Mouse (Mus musculus): ENCODE measurements at regions not wholly inside any gene's neighbourhood (a gene's known extent, or its start where the extent isn't known, plus 50 kb on each side); places are given as distances from the start of the nearest gene placed in this dataset.

GRCm38 (mm10) chr1:51660531-51660930, 182.3 kb upstream of the Nabp1 start:
- 93% methylated on average over 1 of the region's 1 CpGs for WGBS
- Histone ChIP-seq H3K36me3 (ENCODE audit: control insufficient read depth, insufficient read depth, low read length) (no peaks in the 10 kb centered on the region), H3K27ac (ENCODE audit: low read depth, low read length) (no peak overlapping the region), H3K4me2 (ENCODE audit: low read length) (no peak overlapping the region), H3K4me1 (ENCODE audit: control insufficient read depth, insufficient read depth, low read length) (no peaks in the 10 kb centered on the region), H3K4me3 (ENCODE audit: low read depth, low read length) (no peak overlapping the region), H3K9ac (ENCODE audit: low read length) (no peak overlapping the region), H3K27me3 (replicated peaks; ENCODE audit: control insufficient read depth, insufficient read depth, low read length) (no peaks in the 10 kb centered on the region), H3K9me3 (replicated peaks; ENCODE audit: control insufficient read depth, low read length) (no peaks in the 10 kb centered on the region)
- ATAC-seq (no peak), DNase-seq (ENCODE audit: low spot score) (no peak)

- no peak overlapping the region for H3K4me3 ChIP-seq (ENCODE audit: low read depth, low read length)
- H3K27me3 ChIP-seq (replicated peaks; ENCODE audit: control insufficient read depth, insufficient read depth, low read length) = no peaks in the 10 kb centered on the region
- no peak overlapping the region for H3K27ac ChIP-seq (ENCODE audit: low read depth, low read length)
- DNase-seq (ENCODE audit: low spot score) = no peak
- ATAC-seq = no peak
- H3K4me2 ChIP-seq (ENCODE audit: low read length) = no peak overlapping the region
- H3K9me3 ChIP-seq (replicated peaks; ENCODE audit: control insufficient read depth, low read length) = no peaks in the 10 kb centered on the region
- WGBS = 89% methylated on average over 4 of the region's 4 CpGs
- H3K9ac ChIP-seq (ENCODE audit: low read length) = no peak overlapping the region
- H3K36me3 ChIP-seq (ENCODE audit: control insufficient read depth, insufficient read depth, low read length) = no peaks in the 10 kb centered on the region
- no peaks in the 10 kb centered on the region for H3K4me1 ChIP-seq (ENCODE audit: control insufficient read depth, insufficient read depth, low read length)
Observed at GRCm38 (mm10) chr1:51657203-51657602, 179.0 kb upstream of the Nabp1 start.

- no peak overlapping the region for H3K9ac ChIP-seq (ENCODE audit: low read length)
- ATAC-seq = peak; percentile 89
- H3K4me3 ChIP-seq (ENCODE audit: low read depth, low read length) = no peak overlapping the region
- no peak for DNase-seq (ENCODE audit: low spot score)
- peak overlapping the region; percentile 88 for H3K27ac ChIP-seq (ENCODE audit: low read depth, low read length)
- H3K9me3 ChIP-seq (replicated peaks; ENCODE audit: control insufficient read depth, low read length) = no peaks in the 10 kb centered on the region
- 3% methylated on average over 3 of the region's 3 CpGs for WGBS
- H3K27me3 ChIP-seq (replicated peaks; ENCODE audit: control insufficient read depth, insufficient read depth, low read length) = no peaks in the 10 kb centered on the region
- peak overlapping the region; percentile 14; the same call in 1 of the 2 replicates for H3K4me2 ChIP-seq (ENCODE audit: low read length)
- H3K4me1 ChIP-seq (ENCODE audit: control insufficient read depth, insufficient read depth, low read length) = peaks cover 22% of the 10 kb centered on the region
- no peaks in the 10 kb centered on the region for H3K36me3 ChIP-seq (ENCODE audit: control insufficient read depth, insufficient read depth, low read length)
Observed at GRCm38 (mm10) chr1:51650653-51650995, 172.4 kb upstream of the Nabp1 start.

- peak; percentile 96 for DNase-seq (ENCODE audit: low spot score)
- 3% methylated on average over 4 of the region's 4 CpGs for WGBS
Observed at GRCm38 (mm10) chr1:51649963-51650652, 171.9 kb upstream of the Nabp1 start.

GRCm38 (mm10) chr1:51647955-51648354, 169.7 kb upstream of the Nabp1 start:
- Histone ChIP-seq H3K27me3 (replicated peaks; ENCODE audit: control insufficient read depth, insufficient read depth, low read length) (no peaks in the 10 kb centered on the region), H3K36me3 (ENCODE audit: control insufficient read depth, insufficient read depth, low read length) (no peaks in the 10 kb centered on the region), H3K4me2 (ENCODE audit: low read length) (no peak overlapping the region), H3K4me1 (ENCODE audit: control insufficient read depth, insufficient read depth, low read length) (peaks cover 26% of the 10 kb centered on the region), H3K9ac (ENCODE audit: low read length) (no peak overlapping the region), H3K9me3 (replicated peaks; ENCODE audit: control insufficient read depth, low read length) (no peaks in the 10 kb centered on the region), H3K4me3 (ENCODE audit: low read depth, low read length) (no peak overlapping the region), H3K27ac (ENCODE audit: low read depth, low read length) (no peak overlapping the region)
- no peak for ATAC-seq
- no peak for DNase-seq (ENCODE audit: low spot score)
- WGBS = 97% methylated on average over 2 of the region's 2 CpGs

More at GRCm38 (mm10) chr1:51649963-51650652, 171.9 kb upstream of the Nabp1 start:
- Histone ChIP-seq H3K4me1 (ENCODE audit: control insufficient read depth, insufficient read depth, low read length) (peaks cover 22% of the 10 kb centered on the region), H3K4me2 (ENCODE audit: low read length) (peak overlapping the region; percentile 14; the same call in 1 of the 2 replicates), H3K36me3 (ENCODE audit: control insufficient read depth, insufficient read depth, low read length) (no peaks in the 10 kb centered on the region), H3K27ac (ENCODE audit: low read depth, low read length) (peak overlapping the region; percentile 88), H3K9me3 (replicated peaks; ENCODE audit: control insufficient read depth, low read length) (no peaks in the 10 kb centered on the region), H3K27me3 (replicated peaks; ENCODE audit: control insufficient read depth, insufficient read depth, low read length) (no peaks in the 10 kb centered on the region), H3K9ac (ENCODE audit: low read length) (no peak overlapping the region), H3K4me3 (ENCODE audit: low read depth, low read length) (no peak overlapping the region)
- peak; percentile 97 for ATAC-seq

GRCm38 (mm10) chr1:51644399-51644798, 166.2 kb upstream of the Nabp1 start:
- Histone ChIP-seq H3K9ac (ENCODE audit: low read length) (no peak overlapping the region), H3K27ac (ENCODE audit: low read depth, low read length) (no peak overlapping the region), H3K4me2 (ENCODE audit: low read length) (no peak overlapping the region), H3K36me3 (ENCODE audit: control insufficient read depth, insufficient read depth, low read length) (no peaks in the 10 kb centered on the region), H3K4me3 (ENCODE audit: low read depth, low read length) (no peak overlapping the region), H3K27me3 (replicated peaks; ENCODE audit: control insufficient read depth, insufficient read depth, low read length) (no peaks in the 10 kb centered on the region), H3K4me1 (ENCODE audit: control insufficient read depth, insufficient read depth, low read length) (peaks cover 14% of the 10 kb centered on the region), H3K9me3 (replicated peaks; ENCODE audit: control insufficient read depth, low read length) (no peaks in the 10 kb centered on the region)
- DNase-seq (ENCODE audit: low spot score) (peak; percentile 81), ATAC-seq (peak; percentile 50)
- WGBS = 20% methylated on average over 2 of the region's 2 CpGs

- peak; percentile 29; the same call in 1 of the 2 replicates for ATAC-seq
- no peak overlapping the region for H3K9ac ChIP-seq (ENCODE audit: low read length)
- no peaks in the 10 kb centered on the region for H3K36me3 ChIP-seq (ENCODE audit: control insufficient read depth, insufficient read depth, low read length)
- no peak overlapping the region for H3K4me2 ChIP-seq (ENCODE audit: low read length)
- no peak for DNase-seq (ENCODE audit: low spot score)
- no peaks in the 10 kb centered on the region for H3K9me3 ChIP-seq (replicated peaks; ENCODE audit: control insufficient read depth, low read length)
- H3K27ac ChIP-seq (ENCODE audit: low read depth, low read length) = no peak overlapping the region
- H3K27me3 ChIP-seq (replicated peaks; ENCODE audit: control insufficient read depth, insufficient read depth, low read length) = no peaks in the 10 kb centered on the region
- WGBS = 39% methylated on average over 3 of the region's 3 CpGs
- peaks cover 8% of the 10 kb centered on the region; the same call in 1 of the 2 replicates for H3K4me1 ChIP-seq (ENCODE audit: control insufficient read depth, insufficient read depth, low read length)
- H3K4me3 ChIP-seq (ENCODE audit: low read depth, low read length) = no peak overlapping the region
Observed at GRCm38 (mm10) chr1:51643640-51644039, 165.4 kb upstream of the Nabp1 start.

GRCm38 (mm10) chr1:51638519-51639302, 160.5 kb upstream of the Nabp1 start:
- no peaks in the 10 kb centered on the region for H3K36me3 ChIP-seq (ENCODE audit: control insufficient read depth, insufficient read depth, low read length)
- no peaks in the 10 kb centered on the region for H3K9me3 ChIP-seq (replicated peaks; ENCODE audit: control insufficient read depth, low read length)
- DNase-seq (ENCODE audit: low spot score) = no peak
- no peak overlapping the region for H3K4me3 ChIP-seq (ENCODE audit: low read depth, low read length)
- no peak overlapping the region for H3K9ac ChIP-seq (ENCODE audit: low read length)
- H3K4me2 ChIP-seq (ENCODE audit: low read length) = no peak overlapping the region
- H3K27ac ChIP-seq (ENCODE audit: low read depth, low read length) = no peak overlapping the region
- ATAC-seq = no peak
- H3K27me3 ChIP-seq (replicated peaks; ENCODE audit: control insufficient read depth, insufficient read depth, low read length) = no peaks in the 10 kb centered on the region
- WGBS = 72% methylated on average over 6 of the region's 6 CpGs
- H3K4me1 ChIP-seq (ENCODE audit: control insufficient read depth, insufficient read depth, low read length) = peaks cover 16% of the 10 kb centered on the region

All from forebrain, embryonic 14.5 days (tissue).